Mouse (Mus musculus) forebrain, embryonic 16.5 days (tissue): ENCODE data around the gene Mapk10. TPM values are rescaled to one million over a fixed set of nuclear protein-coding genes. Genes with fewer than 3 reads are reported as not detected.

ENCODE experiments used
- ATAC-seq: fragments of 200-750 bp; cut with Nextera tagmentation; 2 replicates; pipeline ENCODE4 v1.8.0; 2017; ENCODE audit warnings: mild to moderate bottlenecking, moderate library complexity
- H3K27ac ChIP-seq: fragments of 300-500 bp; sonication (generic); 2 replicates; pipeline ENCODE4 v1.5.1; 2014; ENCODE audit warnings: low read length, control low read depth
- H3K27me3 ChIP-seq: fragments of 300-500 bp; sonication (generic); replicated peaks from 2 replicates; pipeline ENCODE4 v1.6.1; 2014; ENCODE audit warnings: low read length; ENCODE audit not compliant: control insufficient read depth, insufficient read depth
- H3K36me3 ChIP-seq: fragments of 300-500 bp; sonication (generic); 2 replicates; pipeline ENCODE4 v1.6.1; 2014; ENCODE audit not compliant: control insufficient read depth, insufficient read depth
- H3K4me1 ChIP-seq: fragments of 300-500 bp; sonication (generic); replicated peaks from 2 replicates; pipeline ENCODE4 v1.6.1; 2014; ENCODE audit warnings: low read length; ENCODE audit not compliant: control insufficient read depth, insufficient read depth
- H3K4me2 ChIP-seq: fragments of 300-500 bp; sonication (generic); 2 replicates; pipeline ENCODE4 v1.6.1; 2014; ENCODE audit warnings: mild to moderate bottlenecking, low read length, control low read depth
- H3K4me3 ChIP-seq: fragments of 300-500 bp; sonication (generic); replicated peaks from 2 replicates; pipeline ENCODE4 v1.5.1; 2014; ENCODE audit warnings: mild to moderate bottlenecking, low read length, control low read depth
- H3K9ac ChIP-seq: fragments of 300-500 bp; sonication (generic); replicated peaks from 2 replicates; pipeline ENCODE4 v1.6.1; 2014; ENCODE audit warnings: low read depth, low read length, control low read depth
- H3K9me3 ChIP-seq: fragments of 300-500 bp; sonication (generic); 2 replicates; pipeline ENCODE4 v1.6.1; 2016; ENCODE audit warnings: low read length; ENCODE audit not compliant: control insufficient read depth
- WGBS: fragments of 180-500 bp; shearing (Covaris S2); extraction: QIAGEN DNeasy Blood & Tissue Kit; methylation state at CpG from one replicate; pipeline ENCODE4 v1.1.7; 2014; 5-methylcytosine and 5-hydroxymethylcytosine counted together
- polyA plus RNA-seq: library from polyadenylated mRNA; unstranded; fragments of >200 nt; fragmentation: Nextera tagmentation; extraction: Ambion mirVana; gene quantifications from 2 replicates; pipeline ENCODE4 v1.2.1, GENCODE M21; 2015

Mapk10 gene
- polyA plus RNA-seq: 90.9 and 96.2 TPM in 2 replicates

DNA sequence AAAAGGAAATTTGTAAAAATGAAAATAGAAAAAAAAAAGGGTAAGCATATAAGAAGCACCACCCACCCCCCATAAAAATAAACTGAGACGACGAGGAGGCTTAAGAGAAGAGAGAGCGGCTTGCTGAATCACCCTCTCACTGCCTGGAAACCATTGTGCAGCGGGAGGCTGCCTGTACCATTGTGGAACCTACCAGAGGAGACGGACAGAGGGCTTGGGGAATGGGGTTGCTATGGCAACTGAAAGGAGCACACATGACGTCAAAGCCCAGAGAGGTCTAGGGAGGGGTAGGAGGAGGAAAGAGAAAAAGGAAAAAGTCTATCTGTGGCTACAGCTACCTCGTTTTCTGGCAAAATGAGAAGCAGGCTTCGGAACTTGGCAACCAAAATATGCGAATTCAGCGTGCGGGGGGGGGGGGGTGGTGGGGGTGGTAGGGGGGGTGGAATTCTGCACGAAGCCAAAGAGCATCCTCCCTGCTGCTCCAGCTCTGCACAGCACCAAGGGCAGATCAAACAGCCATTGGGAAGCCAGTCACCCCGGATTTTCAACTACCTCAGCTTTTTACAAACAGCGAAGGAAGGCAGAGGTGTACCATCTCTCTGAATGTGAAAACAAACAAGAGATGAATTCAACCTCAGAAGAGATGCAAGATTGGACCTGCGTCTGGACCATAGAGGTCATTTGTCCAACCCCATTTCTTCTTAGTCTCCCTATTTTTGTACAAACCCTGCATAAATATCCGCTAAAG lies at the start of gene Mapk10:
Gene Mapk10, minus strand, starts transcription at position 234 of the 748 bp plus-strand sequence.
- no peaks in the 10 kb centered on the region for H3K36me3 ChIP-seq
- peak; percentile 99 for ATAC-seq
- peak within 1 kb of the TSS; percentile 77 for H3K9ac ChIP-seq
- peak within 1 kb of the TSS; percentile 57 for H3K4me2 ChIP-seq
- H3K9me3 ChIP-seq: peaks cover 3% of the 10 kb centered on the region; the same call in 1 of the 2 replicates
- H3K4me3 ChIP-seq: peak within 1 kb of the TSS; percentile 66
- 6% methylated on average over 16 of the region's 16 CpGs for WGBS
- H3K27ac ChIP-seq: peak within 1 kb of the TSS; percentile 90
- peaks cover 21% of the 10 kb centered on the region for H3K4me1 ChIP-seq
- H3K27me3 ChIP-seq: no peaks in the 10 kb centered on the region

DNA sequence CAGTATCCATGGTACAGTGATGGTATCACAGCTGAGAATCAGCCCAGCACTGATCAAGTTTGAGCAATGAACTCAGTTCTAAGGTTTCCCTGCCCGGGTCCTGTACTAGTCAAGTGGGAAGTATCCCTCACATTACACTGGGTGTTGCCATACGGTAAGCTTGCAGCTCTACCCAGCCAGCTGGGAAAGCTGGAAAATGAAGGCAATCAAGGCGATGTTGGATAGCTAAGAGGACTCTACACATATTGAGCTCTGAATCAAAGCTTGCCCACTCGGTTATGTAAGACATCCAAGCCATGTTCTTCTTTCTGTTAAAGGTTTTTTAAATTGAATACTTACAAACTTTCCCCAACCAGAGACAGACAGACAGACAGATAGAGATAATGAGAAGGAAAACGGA lies 45.0 kb upstream of the Mapk10 start:
- 88% methylated on average over 5 of the region's 5 CpGs for WGBS
- H3K36me3 ChIP-seq: no peaks in the 10 kb centered on the region
- no peak overlapping the region for H3K4me3 ChIP-seq
- H3K4me2 ChIP-seq: no peak overlapping the region
- no peaks in the 10 kb centered on the region for H3K27me3 ChIP-seq
- H3K4me1 ChIP-seq: no peaks in the 10 kb centered on the region
- no peak overlapping the region for H3K27ac ChIP-seq
- H3K9ac ChIP-seq: no peak overlapping the region
- ATAC-seq: no peak
- H3K9me3 ChIP-seq: no peaks in the 10 kb centered on the region

DNA sequence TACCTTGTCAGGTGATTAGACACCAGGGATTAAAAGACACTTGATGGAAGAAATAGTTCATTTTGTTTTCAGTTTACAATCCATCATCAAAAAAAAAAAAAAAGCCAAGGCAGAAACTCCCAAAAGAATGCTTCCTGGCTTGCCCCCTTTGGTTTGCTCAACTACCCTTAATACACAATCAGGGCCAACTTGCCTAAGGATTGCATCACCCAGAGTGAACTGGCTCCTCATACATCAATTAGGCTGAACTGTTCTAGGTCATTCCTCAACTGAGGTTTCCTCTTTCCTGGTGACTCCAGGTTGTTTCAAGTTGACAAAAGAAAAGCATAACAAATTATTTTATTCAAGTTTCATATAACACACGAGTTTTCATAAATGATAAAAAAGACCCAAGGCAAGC lies 31.3 kb upstream of the Mapk10 start:
- WGBS: 80% methylated on average over 1 of the region's 1 CpGs

DNA sequence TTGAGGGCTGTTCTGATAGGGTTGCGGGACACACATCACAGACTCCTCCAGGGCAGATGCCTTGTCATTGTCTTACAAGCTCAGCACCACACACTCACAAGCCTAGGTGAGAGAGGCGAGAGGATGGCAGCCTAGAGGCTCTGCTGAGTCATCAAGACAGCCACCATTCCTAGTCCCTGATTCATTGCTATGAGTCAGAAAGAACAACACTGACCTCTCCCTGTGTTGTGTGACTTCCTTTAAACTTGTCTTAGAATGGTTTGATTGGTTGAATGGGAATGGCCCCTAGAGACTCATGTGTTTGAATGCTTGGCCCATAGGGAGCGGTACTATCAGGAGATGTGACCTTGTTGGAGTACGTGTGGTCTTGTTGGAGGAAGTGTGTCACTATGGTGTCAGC lies 20.7 kb upstream of the Mapk10 start:
- no peaks in the 10 kb centered on the region for H3K4me1 ChIP-seq
- no peak overlapping the region for H3K9ac ChIP-seq
- H3K9me3 ChIP-seq: no peaks in the 10 kb centered on the region
- WGBS: 87% methylated on average over 4 of the region's 4 CpGs
- no peak overlapping the region for H3K4me2 ChIP-seq
- no peak overlapping the region for H3K27ac ChIP-seq
- no peaks in the 10 kb centered on the region for H3K36me3 ChIP-seq
- no peaks in the 10 kb centered on the region for H3K27me3 ChIP-seq
- ATAC-seq: no peak
- no peak overlapping the region for H3K4me3 ChIP-seq

More for the DNA sequence above, 31.3 kb upstream of the Mapk10 start:
- Histone ChIP-seq H3K4me1 (no peaks in the 10 kb centered on the region), H3K27me3 (no peaks in the 10 kb centered on the region), H3K9me3 (no peaks in the 10 kb centered on the region), H3K4me3 (no peak overlapping the region), H3K9ac (no peak overlapping the region), H3K36me3 (no peaks in the 10 kb centered on the region), H3K4me2 (no peak overlapping the region), H3K27ac (no peak overlapping the region)
- no peak for ATAC-seq

DNA sequence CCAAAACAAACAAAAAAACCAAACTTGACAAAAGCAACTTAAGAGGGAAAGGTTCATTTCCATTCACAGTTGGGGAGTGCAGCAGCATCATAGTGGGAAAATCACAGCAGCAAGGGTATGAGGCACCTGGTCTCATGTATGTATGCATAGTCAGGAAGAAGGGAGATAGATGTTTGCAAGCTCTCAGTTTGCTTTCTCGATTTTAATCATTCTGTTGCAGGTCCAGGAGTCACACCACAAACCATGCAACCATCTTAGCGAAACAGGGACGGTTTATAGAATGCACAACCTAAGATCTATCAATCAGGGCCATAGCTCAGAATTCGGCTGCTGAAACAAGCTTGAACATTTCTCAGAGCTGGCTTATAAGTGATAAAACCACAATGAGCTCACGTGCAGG lies 19.2 kb upstream of the Mapk10 start:
- ATAC-seq: no peak
- no peak overlapping the region for H3K4me3 ChIP-seq
- no peaks in the 10 kb centered on the region for H3K36me3 ChIP-seq
- H3K4me1 ChIP-seq: no peaks in the 10 kb centered on the region
- WGBS: 92% methylated on average over 5 of the region's 5 CpGs
- H3K9me3 ChIP-seq: no peaks in the 10 kb centered on the region
- H3K27ac ChIP-seq: no peak overlapping the region
- H3K9ac ChIP-seq: no peak overlapping the region
- no peak overlapping the region for H3K4me2 ChIP-seq
- no peaks in the 10 kb centered on the region for H3K27me3 ChIP-seq

DNA sequence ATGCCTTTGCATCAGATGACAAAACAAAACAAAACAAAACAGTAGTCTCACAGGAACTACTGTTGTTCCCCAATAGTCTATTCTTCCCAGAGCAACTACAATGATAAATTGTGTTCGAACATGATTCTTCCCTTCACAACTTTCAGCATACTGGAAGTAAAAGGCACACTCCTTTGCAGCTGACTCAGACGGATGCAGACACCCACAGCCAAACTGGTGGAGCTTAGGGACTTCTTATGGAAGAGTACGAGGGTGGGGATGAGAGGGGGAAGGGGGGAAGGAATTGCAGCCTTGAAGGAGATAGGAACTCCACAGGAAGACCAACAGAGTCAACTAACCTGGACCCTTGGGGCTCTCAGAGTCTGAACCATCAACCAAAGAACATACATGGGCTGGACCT lies 18.2 kb upstream of the Mapk10 start:
- WGBS: 75% methylated on average over 3 of the region's 3 CpGs
- no peak overlapping the region for H3K9ac ChIP-seq
- no peak overlapping the region for H3K4me2 ChIP-seq

GRCm38 (mm10) chr5:103221997-103222396 lies 10.9 kb upstream of the Mapk10 start:
- ATAC-seq: no peak
- WGBS: 51% methylated on average over 2 of the region's 2 CpGs

More for the DNA sequence above, 18.2 kb upstream of the Mapk10 start:
- no peak overlapping the region for H3K27ac ChIP-seq
- no peaks in the 10 kb centered on the region for H3K9me3 ChIP-seq
- ATAC-seq: no peak
- H3K4me1 ChIP-seq: no peaks in the 10 kb centered on the region
- H3K27me3 ChIP-seq: no peaks in the 10 kb centered on the region
- H3K36me3 ChIP-seq: no peaks in the 10 kb centered on the region
- no peak overlapping the region for H3K4me3 ChIP-seq

DNA sequence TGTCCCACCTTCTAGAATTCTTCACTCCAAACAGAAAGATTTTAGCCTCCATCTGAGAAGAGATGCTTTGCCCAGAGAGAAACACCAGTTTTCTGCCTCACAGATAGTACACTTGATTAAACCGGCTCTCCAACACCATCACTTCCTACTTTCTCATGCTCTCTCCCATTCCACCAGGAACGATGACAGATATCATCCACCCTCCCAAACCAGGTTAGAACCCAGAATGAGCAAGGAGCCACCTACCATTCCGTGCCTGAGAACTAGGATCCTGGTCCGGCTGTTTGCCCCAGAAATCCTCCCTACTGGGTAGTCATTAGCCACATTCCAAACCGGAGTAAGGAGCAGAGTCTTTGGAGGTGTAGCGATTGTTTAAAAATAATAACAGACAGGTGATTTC lies 490 bp downstream of the Mapk10 start:
- H3K9me3 ChIP-seq: peaks cover 1% of the 10 kb centered on the region; the same call in 1 of the 2 replicates
- no peaks in the 10 kb centered on the region for H3K27me3 ChIP-seq
- peak; percentile 13; the same call in 1 of the 2 replicates for ATAC-seq
- H3K4me2 ChIP-seq: peak overlapping the region; percentile 57
- H3K27ac ChIP-seq: peak overlapping the region; percentile 90
- H3K4me3 ChIP-seq: peak overlapping the region; percentile 66
- peak overlapping the region; percentile 77 for H3K9ac ChIP-seq
- WGBS: 7% methylated on average over 6 of the region's 6 CpGs
- H3K36me3 ChIP-seq: no peaks in the 10 kb centered on the region
- H3K4me1 ChIP-seq: peaks cover 21% of the 10 kb centered on the region

More at GRCm38 (mm10) chr5:103221997-103222396, 10.9 kb upstream of the Mapk10 start:
- H3K4me1 ChIP-seq: no peaks in the 10 kb centered on the region
- no peak overlapping the region for H3K4me2 ChIP-seq
- H3K27me3 ChIP-seq: no peaks in the 10 kb centered on the region
- no peaks in the 10 kb centered on the region for H3K36me3 ChIP-seq
- H3K4me3 ChIP-seq: no peak overlapping the region
- no peak overlapping the region for H3K9ac ChIP-seq
- no peak overlapping the region for H3K27ac ChIP-seq
- no peaks in the 10 kb centered on the region for H3K9me3 ChIP-seq

- WGBS: 46% methylated on average over 3 of the region's 3 CpGs
- H3K27ac ChIP-seq: peak overlapping the region; percentile 43
- peak overlapping the region; percentile 66 for H3K4me3 ChIP-seq
- peak overlapping the region; percentile 57 for H3K4me2 ChIP-seq
- H3K9me3 ChIP-seq: no peaks in the 10 kb centered on the region
- no peak for ATAC-seq
- H3K4me1 ChIP-seq: peaks cover 21% of the 10 kb centered on the region
- H3K9ac ChIP-seq: peak overlapping the region; percentile 57
- H3K27me3 ChIP-seq: no peaks in the 10 kb centered on the region
- peaks cover under 1% of the 10 kb centered on the region; the same call in 1 of the 2 replicates for H3K36me3 ChIP-seq
Measured at GRCm38 (mm10) chr5:103210018-103210417, 1.1 kb downstream of the Mapk10 start.
